ENCODE assay signal across 8 mouse cellular contexts in genomic region chr12:52005877-52006632, GRCm38 (mm10). TPM values are rescaled to one million over a fixed set of nuclear protein-coding genes. Genes with fewer than 3 reads are reported as not detected.
A peak's percentile ranks its signal among the peaks of the same experiment; 100 is the strongest.
DNase-seq lines count a peak whose midpoint lies in the region; ATAC-seq and TF ChIP-seq lines count a peak whose summit lies in the region.

TSS of gene Dtd2 (minus strand) at chr12:52006501.

- 0 out of 2 replicates have a peak, but pooled peaks have one; percentile 1 for TF ChIP-seq CTCF in kidney, postnatal 0 days (IDR thresholded peaks at IDR 0.05; ENCODE audit: low read depth)

- H3K4me1 ChIP-seq in heart, embryonic 12.5 days (replicated peaks): 0 out of 2 replicates have a peak, but pooled peaks cover 2% of the 10 kb centered on the region
- H3K4me1 ChIP-seq in kidney, postnatal 0 days (replicated peaks; ENCODE audit: insufficient read depth, low read length): no peaks in the 10 kb centered on the region
- H3K4me1 ChIP-seq in liver, embryonic 11.5 days (replicated peaks; ENCODE audit: control insufficient read depth, insufficient read depth, low read length): no peaks in the 10 kb centered on the region; the same call in 1 of the 2 replicates
- H3K4me1 ChIP-seq in stomach, embryonic 14.5 days (ENCODE audit: control insufficient read depth, insufficient read depth, low read length): no peaks in the 10 kb centered on the region

- peak within 1 kb of the TSS; percentile 74 for H3K4me3 ChIP-seq in heart, embryonic 12.5 days
- H3K4me3 ChIP-seq in kidney, postnatal 0 days (replicated peaks; ENCODE audit: low read depth, low read length): peak within 1 kb of the TSS; percentile 74
- peak within 1 kb of the TSS; percentile 85 for H3K4me3 ChIP-seq in liver, embryonic 11.5 days (ENCODE audit: low read depth, low read length)
- H3K4me3 ChIP-seq in stomach, embryonic 14.5 days (ENCODE audit: low read depth, low read length): peak within 1 kb of the TSS; percentile 57

- H3K9me3 ChIP-seq in heart, embryonic 12.5 days (replicated peaks): no peaks in the 10 kb centered on the region
- no peaks in the 10 kb centered on the region for H3K9me3 ChIP-seq in kidney, postnatal 0 days (replicated peaks; ENCODE audit: low read length)
- no peaks in the 10 kb centered on the region for H3K9me3 ChIP-seq in liver, embryonic 11.5 days (ENCODE audit: control insufficient read depth, low read length)
- no peaks in the 10 kb centered on the region for H3K9me3 ChIP-seq in stomach, embryonic 14.5 days (ENCODE audit: control insufficient read depth, low read depth, low read length)

- 2% methylated on average over 46 of the region's 46 CpGs for WGBS in heart, embryonic 12.5 days
- 2% methylated on average over 46 of the region's 46 CpGs for WGBS in kidney, postnatal 0 days
- WGBS in liver, embryonic 11.5 days: 3% methylated on average over 46 of the region's 46 CpGs
- 2% methylated on average over 46 of the region's 46 CpGs for WGBS in stomach, embryonic 14.5 days

- ATAC-seq in erythroblast, adult 5-6 weeks (replicated peaks; ENCODE audit: low FRiP score, poor library complexity, severe bottlenecking): peak; percentile 93
- peak; percentile 96 for ATAC-seq in heart, embryonic 12.5 days (ENCODE audit: insufficient number of reproducible peaks, low FRiP score)
- ATAC-seq in kidney, postnatal 0 days (replicated peaks; ENCODE audit: low FRiP score, low read depth): peak; percentile 97
- peak; percentile 93 for ATAC-seq in liver, embryonic 11.5 days (replicated peaks; ENCODE audit: low FRiP score)
- ATAC-seq in stomach, embryonic 14.5 days (ENCODE audit: insufficient number of reproducible peaks, insufficient read depth, low FRiP score, low read depth): peak; percentile 97

- no peak within 1 kb of the TSS for H3K27ac ChIP-seq in heart, embryonic 12.5 days (ENCODE audit: poor library complexity, severe bottlenecking)
- peak within 1 kb of the TSS; percentile 64 for H3K27ac ChIP-seq in kidney, postnatal 0 days
- H3K27ac ChIP-seq in liver, embryonic 11.5 days (ENCODE audit: low read depth, low read length): peak within 1 kb of the TSS; percentile 79
- H3K27ac ChIP-seq in stomach, embryonic 14.5 days (ENCODE audit: low read length): peak within 1 kb of the TSS; percentile 48; the same call in 1 of the 2 replicates

- peak within 1 kb of the TSS; percentile 69 for H3K4me2 ChIP-seq in heart, embryonic 12.5 days
- peak within 1 kb of the TSS; percentile 83 for H3K4me2 ChIP-seq in kidney, postnatal 0 days (ENCODE audit: low read length)
- H3K4me2 ChIP-seq in liver, embryonic 11.5 days: peak within 1 kb of the TSS; percentile 68
- peak within 1 kb of the TSS; percentile 62 for H3K4me2 ChIP-seq in stomach, embryonic 14.5 days (replicated peaks; ENCODE audit: low read depth, low read length)

- no peaks in the 10 kb centered on the region for H3K27me3 ChIP-seq in heart, embryonic 12.5 days (replicated peaks)
- no peaks in the 10 kb centered on the region for H3K27me3 ChIP-seq in kidney, postnatal 0 days (ENCODE audit: insufficient read depth, low read length)
- H3K27me3 ChIP-seq in liver, embryonic 11.5 days (replicated peaks; ENCODE audit: control insufficient read depth, insufficient read depth, low read length): no peaks in the 10 kb centered on the region
- no peaks in the 10 kb centered on the region for H3K27me3 ChIP-seq in stomach, embryonic 14.5 days (ENCODE audit: control insufficient read depth, insufficient read depth, low read length)

- peaks cover 4% of the 10 kb centered on the region; the same call in 1 of the 2 replicates for H3K36me3 ChIP-seq in heart, embryonic 12.5 days
- peaks cover 5% of the 10 kb centered on the region; the same call in 1 of the 2 replicates for H3K36me3 ChIP-seq in kidney, postnatal 0 days (ENCODE audit: insufficient read depth, low read length)
- peaks cover 3% of the 10 kb centered on the region; the same call in 1 of the 2 replicates for H3K36me3 ChIP-seq in liver, embryonic 11.5 days (ENCODE audit: control insufficient read depth, insufficient read depth, low read length)
- H3K36me3 ChIP-seq in stomach, embryonic 14.5 days (ENCODE audit: control insufficient read depth, insufficient read depth, low read length): no peaks in the 10 kb centered on the region

- peak; percentile 97 to 98 for DNase-seq in B cell, adult 2 months
- peak; percentile 94 for DNase-seq in brain, adult 2 months (ENCODE audit: low read depth, low spot score)
- peak; percentile 92 for DNase-seq in kidney, postnatal 0 days (ENCODE audit: low spot score)
- DNase-seq in liver, embryonic 11.5 days (ENCODE audit: low spot score): peak; percentile 92
- peak; percentile 94 for DNase-seq in naive thymus-derived CD4-positive, alpha-beta T cell, adult 2 months (ENCODE audit: low read depth)

- H3K9ac ChIP-seq in heart, embryonic 12.5 days: peak within 1 kb of the TSS; percentile 77
- H3K9ac ChIP-seq in kidney, postnatal 0 days (ENCODE audit: low read depth, low read length): peak within 1 kb of the TSS; percentile 83
- peak within 1 kb of the TSS; percentile 97 for H3K9ac ChIP-seq in liver, embryonic 11.5 days (ENCODE audit: low read depth, low read length)
- H3K9ac ChIP-seq in stomach, embryonic 14.5 days (replicated peaks; ENCODE audit: low read depth, low read length): peak within 1 kb of the TSS; percentile 69

RNA-seq across cellular contexts. Expression of gene Dtd2, which starts in this region (rescaled TPM):
- total RNA-seq in erythroblast, adult 5-6 weeks (2015; ENCODE audit: low replicate concordance): 5.4 and 7.7 TPM in 2 replicates
- 5.3 and 5.9 TPM in 2 replicates for total RNA-seq in erythroblast, adult 5-6 weeks (2017; ENCODE audit: low replicate concordance)
- polyA plus RNA-seq in heart, embryonic 12.5 days (2016; fragmentation: Nextera tagmentation; extraction: Ambion mirVana): 15.8 and 16.7 TPM in 2 replicates
- 31.2 and 34.5 TPM in 2 replicates for polyA plus RNA-seq in kidney, postnatal 0 days (2015; fragmentation: Nextera tagmentation; extraction: Ambion mirVana)
- polyA plus RNA-seq in liver, embryonic 11.5 days (2014; fragmentation: Nextera tagmentation; extraction: Ambion mirVana): 31.0 and 33.1 TPM in 2 replicates
- polyA plus RNA-seq in stomach, embryonic 14.5 days (2014; fragmentation: Nextera tagmentation; extraction: Ambion mirVana): 25.4 and 26.4 TPM in 2 replicates
